Mouse (Mus musculus) intestine, embryonic 14.5 days (tissue): ENCODE data around the gene Eefsec. TPM values are rescaled to one million over a fixed set of nuclear protein-coding genes. Genes with fewer than 3 reads are reported as not detected.

Experiments
- ATAC-seq: fragments of 200-750 bp; cut with Nextera tagmentation; replicated peaks from 2 replicates; pipeline ENCODE4 v1.8.0; 2017; ENCODE audit warnings: low read depth, moderate number of reproducible peaks, moderate TSS enrichment, moderate library complexity; ENCODE audit not compliant: low FRiP score, low TSS enrichment
- DNase-seq: peaks from one replicate; pipeline ENCODE4 v3.0.0-alpha.2; 2018; ENCODE audit warnings: low spot score
- H3K27ac ChIP-seq: fragments of 300-500 bp; sonication (generic); 2 replicates; pipeline ENCODE4 v1.5.1; 2014; ENCODE audit warnings: low read depth, mild to moderate bottlenecking, control low read depth
- H3K27me3 ChIP-seq: fragments of 300-500 bp; sonication (generic); replicated peaks from 2 replicates; pipeline ENCODE4 v1.6.1; 2014; ENCODE audit warnings: low read length, control low read depth; ENCODE audit not compliant: control insufficient read depth, insufficient read depth
- H3K36me3 ChIP-seq: fragments of 300-500 bp; sonication (generic); 2 replicates; pipeline ENCODE4 v1.6.1; 2014; ENCODE audit warnings: low read length, control low read depth; ENCODE audit not compliant: control insufficient read depth, insufficient read depth
- H3K4me1 ChIP-seq: fragments of 300-500 bp; sonication (generic); replicated peaks from 2 replicates; pipeline ENCODE4 v1.6.1; 2014; ENCODE audit warnings: low read length, control low read depth, mixed read lengths; ENCODE audit not compliant: control insufficient read depth, insufficient read depth
- H3K4me2 ChIP-seq: fragments of 300-500 bp; sonication (generic); 2 replicates; pipeline ENCODE4 v1.6.1; 2014; ENCODE audit warnings: low read length
- H3K4me3 ChIP-seq: fragments of 300-500 bp; sonication (generic); 2 replicates; pipeline ENCODE4 v1.5.1; 2014; ENCODE audit warnings: low read depth, low read length, control low read depth, mixed read lengths
- H3K9ac ChIP-seq: fragments of 300-500 bp; sonication (generic); 2 replicates; pipeline ENCODE4 v1.6.1; 2014; ENCODE audit warnings: mild to moderate bottlenecking, low read length
- H3K9me3 ChIP-seq: fragments of 300-500 bp; sonication (generic); 2 replicates; pipeline ENCODE4 v1.6.1; 2016; ENCODE audit warnings: low read length, control low read depth; ENCODE audit not compliant: control insufficient read depth
- WGBS: fragments of 180-500 bp; shearing (Covaris S2); extraction: QIAGEN DNeasy Blood & Tissue Kit; methylation state at CpG from one replicate; pipeline ENCODE4 v1.1.7; 2014; 5-methylcytosine and 5-hydroxymethylcytosine counted together
- polyA plus RNA-seq: library from polyadenylated mRNA; unstranded; fragments of >200 nt; fragmentation: Nextera tagmentation; extraction: Ambion mirVana; gene quantifications from 2 replicates; pipeline ENCODE4 v1.2.1, GENCODE M21; 2014

The Eefsec gene
- polyA plus RNA-seq, 1 experiment from 2014 or later: 45.1 TPM

DNA sequence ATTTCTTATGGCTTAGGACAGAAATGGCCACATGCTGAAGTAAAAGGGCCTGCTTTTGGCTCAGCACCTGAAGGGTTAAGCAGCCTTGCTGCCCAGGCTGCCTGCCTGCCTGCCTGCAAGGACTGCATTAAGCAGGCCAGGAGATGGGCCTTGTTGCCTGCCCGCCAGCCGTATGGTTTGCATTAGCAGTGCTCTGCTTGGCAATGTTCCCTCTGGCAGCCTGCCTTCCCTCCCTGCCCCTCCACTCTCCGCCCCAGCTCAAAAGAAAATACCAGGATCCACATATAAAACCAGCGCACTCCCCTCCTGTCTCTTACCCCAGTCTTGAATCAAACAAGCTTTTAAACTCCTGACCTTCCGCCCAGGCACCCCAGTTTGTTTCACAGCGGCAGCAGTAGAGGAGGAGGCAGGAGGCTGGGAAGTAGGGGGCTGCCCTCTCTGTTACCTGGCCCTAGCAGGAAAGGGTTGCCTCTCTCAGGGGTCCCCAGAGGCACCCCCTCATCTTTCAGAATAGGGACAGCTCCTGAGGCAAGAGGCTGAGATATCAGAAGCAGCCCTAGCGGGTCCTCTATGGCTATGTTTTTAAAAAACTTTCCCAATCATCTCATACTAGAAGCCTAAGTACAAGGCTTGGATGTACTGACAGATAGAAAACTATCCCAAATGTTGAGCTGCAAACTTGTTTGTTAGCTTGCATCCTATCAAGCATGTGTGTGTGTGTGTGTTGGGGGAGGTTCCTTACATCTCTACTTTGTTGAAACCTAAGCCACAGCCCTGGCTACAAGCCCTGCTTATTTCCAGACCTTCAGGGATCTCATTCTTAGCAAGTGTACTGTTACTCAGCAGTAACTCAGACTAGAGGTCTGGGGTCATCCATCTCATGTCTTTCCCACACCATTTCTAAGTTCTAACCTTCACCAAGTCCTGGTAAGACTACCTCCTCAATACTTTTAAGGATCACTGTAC is 102.6 kb downstream of the Eefsec start:
- Histone ChIP-seq H3K4me3 (no peak overlapping the region), H3K9ac (no peak overlapping the region), H3K4me1 (peaks cover 24% of the 10 kb centered on the region), H3K36me3 (no peaks in the 10 kb centered on the region), H3K27ac (peak overlapping the region; percentile 68), H3K9me3 (no peaks in the 10 kb centered on the region), H3K27me3 (no peaks in the 10 kb centered on the region), H3K4me2 (no peak overlapping the region; the same call in 1 of the 2 replicates)
- ATAC-seq (peak; percentile 84), DNase-seq (peak; percentile 85)
- WGBS: 34% methylated on average over 7 of the region's 7 CpGs

DNA sequence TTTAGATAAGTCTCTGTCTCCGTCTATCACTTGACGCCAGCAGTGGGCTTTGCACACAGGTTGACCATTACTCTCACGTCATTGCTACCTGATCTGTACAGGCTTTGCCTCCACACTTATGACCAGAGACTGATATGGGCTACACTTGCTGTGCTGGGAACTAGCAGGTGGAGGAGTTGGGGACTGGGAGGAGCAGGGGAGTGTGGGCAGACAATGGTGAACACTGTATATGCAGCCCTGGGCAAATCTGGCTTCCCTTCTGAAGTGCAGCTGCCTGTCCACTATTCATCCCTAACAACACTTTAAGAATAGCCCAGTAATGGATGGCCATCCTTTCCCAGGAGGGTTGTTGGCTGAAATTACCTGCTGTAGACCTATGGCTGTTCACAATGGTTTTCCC is 103.4 kb downstream of the Eefsec start:
- WGBS: 78% methylated on average over 3 of the region's 3 CpGs
- ATAC-seq: no peak
- peak overlapping the region; percentile 48; the same call in 1 of the 2 replicates for H3K27ac ChIP-seq
- no peak for DNase-seq
- H3K4me1 ChIP-seq: peaks cover 24% of the 10 kb centered on the region
- H3K4me2 ChIP-seq: no peak overlapping the region
- no peak overlapping the region for H3K9ac ChIP-seq
- H3K27me3 ChIP-seq: no peaks in the 10 kb centered on the region
- no peaks in the 10 kb centered on the region for H3K9me3 ChIP-seq
- no peak overlapping the region for H3K4me3 ChIP-seq
- no peaks in the 10 kb centered on the region for H3K36me3 ChIP-seq

- ATAC-seq: no peak
- Histone ChIP-seq H3K4me2 (no peak overlapping the region), H3K27ac (no peak overlapping the region), H3K9ac (no peak overlapping the region), H3K27me3 (no peaks in the 10 kb centered on the region), H3K36me3 (no peaks in the 10 kb centered on the region), H3K4me3 (no peak overlapping the region), H3K4me1 (peaks cover 24% of the 10 kb centered on the region), H3K9me3 (no peaks in the 10 kb centered on the region)
- WGBS: 92% methylated on average over 3 of the region's 3 CpGs
- no peak for DNase-seq
Measured at GRCm38 (mm10) chr6:88341182-88341581, 105.2 kb downstream of the Eefsec start.

DNA sequence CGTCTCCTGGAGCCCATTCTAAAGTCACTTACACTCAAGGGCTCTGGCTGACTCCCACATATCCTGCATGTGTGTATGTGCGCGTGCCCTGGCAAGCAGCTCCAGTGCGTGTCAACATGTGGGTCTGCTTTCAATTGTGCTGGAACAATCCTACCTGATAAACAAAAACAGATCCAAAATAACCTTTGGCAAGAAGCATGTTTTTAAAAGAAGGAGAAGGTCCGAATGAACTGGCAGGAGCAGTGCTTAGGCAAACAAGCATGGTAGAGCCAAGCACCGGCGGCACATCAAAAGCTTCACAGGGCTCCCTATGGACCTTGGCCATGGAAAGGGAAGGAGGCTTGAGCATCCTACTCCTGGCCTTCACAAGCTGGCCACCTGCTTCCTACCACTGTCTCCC is 105.6 kb downstream of the Eefsec start:
- ATAC-seq: no peak
- H3K27me3 ChIP-seq: no peaks in the 10 kb centered on the region
- no peak overlapping the region for H3K4me2 ChIP-seq
- H3K4me1 ChIP-seq: peaks cover 24% of the 10 kb centered on the region
- no peak overlapping the region for H3K9ac ChIP-seq
- no peak overlapping the region for H3K4me3 ChIP-seq
- no peaks in the 10 kb centered on the region for H3K36me3 ChIP-seq
- WGBS: 93% methylated on average over 7 of the region's 7 CpGs
- H3K27ac ChIP-seq: no peak overlapping the region
- no peak for DNase-seq
- H3K9me3 ChIP-seq: no peaks in the 10 kb centered on the region

DNA sequence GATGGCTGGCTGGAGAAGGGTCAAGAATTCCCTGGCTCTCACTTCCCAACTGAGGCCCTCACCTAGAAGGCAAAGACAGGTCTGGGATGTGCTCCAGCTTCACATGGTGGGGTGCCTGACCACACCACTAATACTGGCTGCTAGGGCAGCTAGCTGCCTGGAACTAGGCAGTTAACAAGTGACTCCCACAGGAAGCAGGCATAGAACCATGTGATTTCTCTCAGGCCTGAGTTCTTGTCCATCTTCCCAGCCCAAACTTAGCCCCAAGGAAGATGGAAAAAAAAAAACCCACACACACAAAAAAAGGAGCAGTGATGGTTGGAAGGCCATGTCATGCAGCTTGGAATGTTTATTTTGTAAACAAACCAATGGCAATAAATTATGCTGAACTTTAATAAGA is 117.0 kb downstream of the Eefsec start:
- 0 out of 2 replicates have a peak, but pooled peaks cover 2% of the 10 kb centered on the region for H3K9me3 ChIP-seq
- H3K9ac ChIP-seq: no peak overlapping the region
- DNase-seq: no peak
- no peaks in the 10 kb centered on the region for H3K4me1 ChIP-seq
- H3K4me2 ChIP-seq: no peak overlapping the region
- H3K36me3 ChIP-seq: no peaks in the 10 kb centered on the region; the same call in 1 of the 2 replicates
- no peak for ATAC-seq
- no peaks in the 10 kb centered on the region for H3K27me3 ChIP-seq
- no peak overlapping the region for H3K27ac ChIP-seq
- H3K4me3 ChIP-seq: no peak overlapping the region

- DNase-seq (no peak), ATAC-seq (peak; percentile 81)
- Histone ChIP-seq H3K4me1 (no peaks in the 10 kb centered on the region), H3K4me2 (no peak overlapping the region), H3K9ac (no peak overlapping the region), H3K4me3 (no peak overlapping the region), H3K36me3 (no peaks in the 10 kb centered on the region), H3K27me3 (no peaks in the 10 kb centered on the region), H3K27ac (no peak overlapping the region), H3K9me3 (no peaks in the 10 kb centered on the region)
- WGBS: 22% methylated on average over 7 of the region's 7 CpGs
Measured at GRCm38 (mm10) chr6:88321879-88322278, 124.5 kb downstream of the Eefsec start.

DNA sequence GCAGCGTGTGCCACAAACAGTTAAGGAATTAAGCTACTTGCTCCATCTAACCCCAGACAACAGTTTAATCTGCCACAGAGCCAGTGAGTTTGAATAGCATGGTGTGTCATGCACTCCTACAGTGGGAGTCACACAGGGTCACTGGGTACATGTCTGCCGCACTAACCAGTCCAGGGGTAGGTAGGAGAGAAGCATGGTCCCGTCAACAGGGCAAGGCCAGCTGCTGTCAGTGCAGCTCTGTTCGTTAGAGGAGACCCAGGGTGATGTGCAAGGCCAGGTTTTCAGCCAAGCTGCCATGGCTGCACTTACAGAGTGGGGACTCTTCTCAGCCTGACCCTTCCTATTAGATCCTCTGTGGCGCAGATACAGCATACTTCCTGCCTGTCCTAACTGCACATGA is 125.1 kb downstream of the Eefsec start:
- Histone ChIP-seq H3K9me3 (no peaks in the 10 kb centered on the region), H3K4me3 (no peak overlapping the region), H3K4me2 (no peak overlapping the region), H3K9ac (no peak overlapping the region), H3K27me3 (no peaks in the 10 kb centered on the region), H3K27ac (no peak overlapping the region), H3K4me1 (no peaks in the 10 kb centered on the region), H3K36me3 (no peaks in the 10 kb centered on the region)
- WGBS: 77% methylated on average over 5 of the region's 5 CpGs
- no peak for DNase-seq
- no peak for ATAC-seq

DNA sequence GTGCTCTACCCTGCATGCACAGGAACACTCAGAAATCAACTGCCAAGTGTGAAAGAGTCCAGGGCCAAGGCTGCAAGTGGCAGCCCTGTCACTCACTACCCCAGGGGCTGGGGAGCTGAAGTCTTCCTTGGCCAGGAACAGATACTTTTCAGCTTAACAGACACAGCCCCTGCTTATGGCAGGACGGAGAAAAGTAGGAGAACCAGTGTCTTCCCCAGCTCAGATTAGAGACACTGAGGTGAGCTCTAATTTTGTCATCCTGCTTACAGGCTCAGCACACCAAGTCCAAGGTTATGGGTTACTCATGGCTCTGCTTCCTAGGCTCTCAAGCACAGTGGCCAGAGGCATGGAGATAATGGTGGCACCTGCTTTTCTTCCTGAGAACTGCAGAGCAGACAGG is 126.6 kb downstream of the Eefsec start:
- peaks cover 5% of the 10 kb centered on the region; the same call in 1 of the 2 replicates for H3K4me1 ChIP-seq
- no peaks in the 10 kb centered on the region for H3K36me3 ChIP-seq
- ATAC-seq: no peak
- H3K4me2 ChIP-seq: no peak overlapping the region
- H3K4me3 ChIP-seq: no peak overlapping the region
- 50% methylated on average over 1 of the region's 1 CpGs for WGBS
- no peak overlapping the region for H3K27ac ChIP-seq
- no peaks in the 10 kb centered on the region for H3K9me3 ChIP-seq
- no peaks in the 10 kb centered on the region for H3K27me3 ChIP-seq
- DNase-seq: no peak
- H3K9ac ChIP-seq: no peak overlapping the region

GRCm38 (mm10) chr6:88315295-88315694 is 131.0 kb downstream of the Eefsec start:
- H3K36me3 ChIP-seq: no peaks in the 10 kb centered on the region
- DNase-seq (no peak), ATAC-seq (peak; percentile 53; the same call in 1 of the 2 replicates)
- H3K9me3 ChIP-seq: no peaks in the 10 kb centered on the region
- H3K4me1 ChIP-seq: peaks cover 5% of the 10 kb centered on the region; the same call in 1 of the 2 replicates
- H3K9ac ChIP-seq: no peak overlapping the region
- H3K4me3 ChIP-seq: no peak overlapping the region
- H3K27me3 ChIP-seq: no peaks in the 10 kb centered on the region
- H3K27ac ChIP-seq: no peak overlapping the region
- 30% methylated on average over 2 of the region's 2 CpGs for WGBS
- H3K4me2 ChIP-seq: no peak overlapping the region
